Mouse (Mus musculus) lung, adult 2 months (tissue): ENCODE data around the gene Ppp2ca.

Experiments used
- CTCF ChIP-seq: fragments of 200-500 bp; IDR thresholded peaks from 2 replicates; pipeline ENCODE4 v1.5.1; 2011; ENCODE audit warnings: mild to moderate bottlenecking, low read length, control low read depth; ENCODE audit not compliant: insufficient read depth
- POLR2A ChIP-seq: fragments of 200-500 bp; IDR thresholded peaks from 2 replicates; pipeline ENCODE4 v1.6.1; 2011; ENCODE audit warnings: low read depth, mild to moderate bottlenecking, control low read depth, low read length, borderline replicate concordance; ENCODE audit errors: extremely low read depth

GRCm38 (mm10) chr11:52127760-52128159 lies 29.3 kb downstream of the Ppp2ca start:
- TF ChIP-seq CTCF (no peak), POLR2A (no peak)
